Mouse (Mus musculus) neutrophil, adult 5-6 weeks (primary cell): ENCODE results near the gene Olfr294. TPM values are rescaled to one million over a fixed set of nuclear protein-coding genes. Genes with fewer than 3 reads are reported as not detected.

Experiments used
- ATAC-seq: fragments of 151-379, 151-347 bp; 2 replicates; pipeline ENCODE4 v1.8.0; 2017; ENCODE audit warnings: mild to moderate bottlenecking, moderate TSS enrichment; ENCODE audit not compliant: insufficient number of reproducible peaks, poor library complexity, low FRiP score, severe bottlenecking; ENCODE audit errors: extremely low read depth
- total RNA-seq: library from RNA; stranded (forward); fragments of 200-1000 nt; gene quantifications from 2 replicates; pipeline ENCODE4 v1.2.3, GENCODE M21; 2017

The Olfr294 gene
- total RNA-seq: not detected in 2 replicates

DNA sequence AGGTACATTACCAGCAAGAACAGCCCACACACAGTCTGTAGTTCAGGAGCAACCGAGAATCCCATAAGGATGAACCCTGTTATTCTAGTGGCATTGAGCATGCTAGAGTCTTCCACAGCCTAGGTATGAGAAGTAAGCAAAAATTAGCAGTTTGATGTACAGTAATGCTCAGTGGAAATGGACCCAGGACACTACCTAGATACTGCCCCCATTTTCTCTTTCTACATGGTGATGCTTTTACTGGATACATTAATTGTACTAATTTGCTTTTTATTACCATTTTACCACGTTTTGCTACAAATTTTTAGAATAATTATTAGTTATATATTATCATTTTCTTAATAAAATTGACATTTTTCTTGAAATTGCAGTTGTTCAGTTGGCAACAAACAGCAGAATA lies at the start of gene Olfr294:
Gene Olfr294, minus strand, starts transcription at position 101 of the 400 bp plus-strand sequence.
- no peak for ATAC-seq

DNA sequence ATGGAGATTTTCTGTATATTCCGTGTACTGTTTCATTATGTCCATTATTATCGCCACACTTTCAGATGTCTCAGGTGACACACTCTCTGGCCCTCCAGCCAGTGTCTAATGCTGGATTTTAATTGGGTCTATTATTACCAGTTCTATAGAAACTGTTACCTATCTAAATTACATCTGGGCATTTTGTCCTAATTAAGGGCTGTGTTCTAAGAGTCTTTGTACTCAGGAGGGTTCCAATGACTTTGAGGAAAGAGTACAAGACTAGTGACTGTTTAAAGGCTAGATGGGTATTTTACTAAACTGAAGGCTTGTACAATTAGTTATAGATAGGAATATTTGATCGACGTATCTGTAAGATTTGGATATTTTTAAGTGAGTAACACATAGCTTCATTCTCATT lies 32.3 kb upstream of the Olfr294 start, which contains the start of gene Olfr293:
Gene Olfr293, plus strand, starts transcription at position 301 of the 400 bp plus-strand sequence.
- ATAC-seq: no peak

DNA sequence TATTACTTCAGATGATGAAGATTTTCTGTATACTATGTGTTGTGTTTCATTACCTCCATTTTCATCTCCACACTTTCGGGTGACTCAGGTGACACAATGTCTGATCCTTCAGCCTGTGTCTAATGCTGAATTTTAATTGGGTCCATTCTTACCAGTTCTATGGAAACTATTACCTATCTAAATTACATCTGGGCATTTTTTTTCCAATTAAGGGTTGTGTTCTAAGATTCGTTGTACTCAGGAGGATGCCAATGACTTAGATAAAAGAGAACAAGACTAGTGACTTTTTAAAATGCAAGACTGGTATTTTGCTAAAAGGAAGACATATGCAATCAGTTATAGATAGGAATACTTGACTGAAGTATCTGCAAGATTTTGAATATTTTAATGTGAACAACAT lies 32.9 kb downstream of the Olfr294 start, which contains the start of gene Olfr295:
Gene Olfr295, plus strand, starts transcription at position 301 of the 400 bp plus-strand sequence.
- ATAC-seq: no peak

Other genes starting within 250 kb of the Olfr294 start
- gene Olfr305, start 249.7 kb downstream of the Olfr294 start, total RNA-seq: not detected in 2 replicates
- not detected in 2 replicates for gene Olfr304, start 230.0 kb downstream of the Olfr294 start, total RNA-seq
- gene Olfr303, start 218.9 kb downstream of the Olfr294 start, total RNA-seq: not detected in 2 replicates
- not detected in 2 replicates for gene Olfr301, start 212.8 kb downstream of the Olfr294 start, total RNA-seq
- gene Olfr299, start 156.7 kb downstream of the Olfr294 start, total RNA-seq: not detected in 2 replicates
- 0.25 TPM in 1 of 2 replicates, not detected in the other for gene Olfr298, start 124.2 kb downstream of the Olfr294 start, total RNA-seq
- not detected in 2 replicates for gene Olfr297, start 96.7 kb downstream of the Olfr294 start, total RNA-seq
- gene Olfr295, start 32.8 kb downstream of the Olfr294 start, total RNA-seq: 0.23 TPM in 1 of 2 replicates, not detected in the other
- not detected in 2 replicates for gene Olfr293, start 32.4 kb upstream of the Olfr294 start, total RNA-seq
- not detected in 2 replicates for gene Olfr292, start 71.7 kb upstream of the Olfr294 start, total RNA-seq
- not detected in 2 replicates for gene Folh1, start 159.3 kb upstream of the Olfr294 start, total RNA-seq
- not detected in 2 replicates for gene Vmn2r77, start 178.4 kb upstream of the Olfr294 start, total RNA-seq